Mouse (Mus musculus) heart, adult 2 months (tissue): ENCODE measurements around the gene D1Pas1. TPM values are rescaled to one million over a fixed set of nuclear protein-coding genes. Genes with fewer than 3 reads are reported as not detected.

Source experiments
- DNase-seq, 2 experiments: peaks; one replicate each; pipeline ENCODE4 v3.0.0; 2021
- H3K27ac ChIP-seq: fragments of 200-600 bp; 2 replicates; pipeline ENCODE4 v1.8.1; 2022
- H3K27me3 ChIP-seq: fragments of 200-500 bp; 2 replicates; pipeline ENCODE4 v1.6.1; 2012; ENCODE audit warnings: mild to moderate bottlenecking, low read length, inconsistent platforms, mixed read lengths; ENCODE audit not compliant: control insufficient read depth, insufficient read depth
- H3K36me3 ChIP-seq: fragments of 200-500 bp; 2 replicates; pipeline ENCODE4 v1.6.1; 2012; ENCODE audit warnings: low read length, inconsistent platforms; ENCODE audit not compliant: control insufficient read depth, insufficient read depth
- H3K4me1 ChIP-seq: fragments of 200-500 bp; 2 replicates; pipeline ENCODE4 v1.6.1; 2011; ENCODE audit warnings: low read length; ENCODE audit not compliant: control insufficient read depth, insufficient read depth
- H3K4me3 ChIP-seq: fragments of 200-600 bp; 2 replicates; pipeline ENCODE4 v1.8.1; 2022
- H3K79me2 ChIP-seq: fragments of 200-500 bp; replicated peaks from 2 replicates; pipeline ENCODE4 v1.6.1; 2012; ENCODE audit warnings: mild to moderate bottlenecking, inconsistent platforms, low read length, moderate library complexity, mixed read lengths; ENCODE audit not compliant: control insufficient read depth, insufficient read depth
- H3K9ac ChIP-seq: fragments of 200-500 bp; 2 replicates; pipeline ENCODE4 v1.6.1; 2012; ENCODE audit warnings: low read depth, mild to moderate bottlenecking, control low read depth, inconsistent platforms, low read length, mixed read lengths
- CTCF ChIP-seq: fragments of 200-600 bp; IDR thresholded peaks from 2 replicates; pipeline ENCODE4 v1.8.1; 2022; ENCODE audit warnings: antibody characterized with exemption, mild to moderate bottlenecking, moderate library complexity
- EP300 ChIP-seq: fragments of 200-500 bp; IDR thresholded peaks from 2 replicates; pipeline ENCODE4 v1.6.1; 2011; ENCODE audit warnings: low read depth, low read length, control low read depth; ENCODE audit not compliant: insufficient read depth
- POLR2A ChIP-seq: fragments of 200-500 bp; IDR thresholded peaks from 2 replicates; pipeline ENCODE4 v1.6.1; 2011; ENCODE audit warnings: mild to moderate bottlenecking, low read depth, low read length, control low read depth; ENCODE audit not compliant: insufficient read depth
- WGBS: fragments of 180-500 bp; shearing (Covaris S2); methylation state at CpG from one replicate; pipeline ENCODE4 v1.1.7; 2018; 5-methylcytosine and 5-hydroxymethylcytosine counted together
- intact Hi-C: fragments of 180-260 bp; cut with DNase I; formaldehyde crosslinking; loops from one replicate; pipeline ENCODE4 v1.15.1; 2025
- polyA plus RNA-seq: library from polyadenylated mRNA; depleted of rRNA; stranded (reverse); fragments of >200 nt; gene quantifications from 2 replicates; pipeline ENCODE4 v1.2.3, GENCODE M21; 2012
- total RNA-seq, 2 experiments: library from RNA; stranded (reverse); gene quantifications; 2 replicates each; pipeline ENCODE4 v1.2.3; 2021

D1Pas1 gene
- total and polyA plus RNA-seq, 3 experiments = 0.13 TPM; not detected in 2

GRCm38 (mm10) chr1:186991473-186991872 is 24.3 kb downstream of the D1Pas1 start:
- Histone ChIP-seq H3K9ac (no peak overlapping the region), H3K27ac (no peak overlapping the region), H3K4me3 (no peak overlapping the region), H3K27me3 (no peaks in the 10 kb centered on the region), H3K36me3 (no peaks in the 10 kb centered on the region), H3K4me1 (no peaks in the 10 kb centered on the region), H3K79me2 (no peaks in the 10 kb centered on the region)
- TF ChIP-seq POLR2A (no peak), EP300 (no peak), CTCF (no peak)
- intact Hi-C loops = no loop called here
- 74% methylated on average over 6 of the region's 6 CpGs for WGBS
- no peak for DNase-seq

GRCm38 (mm10) chr1:186992113-186992512 is 24.9 kb downstream of the D1Pas1 start:
- intact Hi-C loops = no loop called here
- TF ChIP-seq EP300 = no peak
- no peak for TF ChIP-seq CTCF
- no peak for TF ChIP-seq POLR2A
- H3K79me2 ChIP-seq = no peaks in the 10 kb centered on the region
- 93% methylated on average over 3 of the region's 3 CpGs for WGBS
- H3K4me3 ChIP-seq = no peak overlapping the region
- H3K36me3 ChIP-seq = no peaks in the 10 kb centered on the region
- DNase-seq = no peak
- no peak overlapping the region for H3K9ac ChIP-seq
- no peak overlapping the region for H3K27ac ChIP-seq
- H3K27me3 ChIP-seq = no peaks in the 10 kb centered on the region
- no peaks in the 10 kb centered on the region for H3K4me1 ChIP-seq

- H3K27ac ChIP-seq = no peak overlapping the region
- no peaks in the 10 kb centered on the region for H3K4me1 ChIP-seq
- WGBS = 92% methylated on average over 21 of the region's 21 CpGs
- no peak for TF ChIP-seq CTCF
- TF ChIP-seq POLR2A = no peak
- no peak for TF ChIP-seq EP300
- DNase-seq = no peak
- intact Hi-C loops = no loop called here
- no peaks in the 10 kb centered on the region for H3K79me2 ChIP-seq
- no peaks in the 10 kb centered on the region; the same call in 1 of the 2 replicates for H3K27me3 ChIP-seq
- no peak overlapping the region for H3K9ac ChIP-seq
- H3K4me3 ChIP-seq = no peak overlapping the region
- H3K36me3 ChIP-seq = no peaks in the 10 kb centered on the region
Observed at GRCm38 (mm10) chr1:186997596-186998304, 30.5 kb downstream of the D1Pas1 start.

- Histone ChIP-seq H3K27ac (no peak overlapping the region), H3K36me3 (no peaks in the 10 kb centered on the region), H3K9ac (no peak overlapping the region), H3K4me1 (no peaks in the 10 kb centered on the region), H3K79me2 (no peaks in the 10 kb centered on the region), H3K4me3 (no peak overlapping the region), H3K27me3 (no peaks in the 10 kb centered on the region; the same call in 1 of the 2 replicates)
- TF ChIP-seq CTCF (no peak), EP300 (no peak), POLR2A (no peak)
- DNase-seq = no peak
- intact Hi-C loops = no loop called here
- WGBS = 79% methylated on average over 7 of the region's 7 CpGs
Observed at GRCm38 (mm10) chr1:187003441-187003861, 36.2 kb downstream of the D1Pas1 start.

GRCm38 (mm10) chr1:187004306-187004705 is 37.1 kb downstream of the D1Pas1 start:
- 86% methylated on average over 1 of the region's 1 CpGs for WGBS
- Histone ChIP-seq H3K36me3 (no peaks in the 10 kb centered on the region), H3K79me2 (no peaks in the 10 kb centered on the region), H3K27ac (no peak overlapping the region), H3K27me3 (no peaks in the 10 kb centered on the region; the same call in 1 of the 2 replicates), H3K4me3 (no peak overlapping the region), H3K4me1 (no peaks in the 10 kb centered on the region), H3K9ac (no peak overlapping the region)
- no peak for TF ChIP-seq POLR2A
- TF ChIP-seq CTCF = no peak
- TF ChIP-seq EP300 = no peak
- DNase-seq = no peak
- intact Hi-C loops = no loop called here

GRCm38 (mm10) chr1:187006227-187006925 is 39.2 kb downstream of the D1Pas1 start:
- H3K9ac ChIP-seq = no peak overlapping the region
- intact Hi-C loops = no loop called here
- DNase-seq = no peak
- H3K79me2 ChIP-seq = no peaks in the 10 kb centered on the region
- TF ChIP-seq EP300 = no peak
- no peaks in the 10 kb centered on the region for H3K4me1 ChIP-seq
- H3K27ac ChIP-seq = no peak overlapping the region
- 80% methylated on average over 14 of the region's 14 CpGs for WGBS
- H3K4me3 ChIP-seq = no peak overlapping the region
- no peaks in the 10 kb centered on the region for H3K36me3 ChIP-seq
- H3K27me3 ChIP-seq = no peaks in the 10 kb centered on the region
